Mouse (Mus musculus) R1 (cell line): ENCODE data around the gene Rufy1.
"Not testable (repeated sequence)": the region's sequence is repeated elsewhere in the genome, so short reads cannot be mapped to it uniquely, and the experiment has no call there.

Experiments used
- DNase-seq: peaks from one replicate; pipeline ENCODE4 v3.0.0-alpha.2; 2018; ENCODE audit warnings: low read depth, low spot score

Rufy1 gene

DNA sequence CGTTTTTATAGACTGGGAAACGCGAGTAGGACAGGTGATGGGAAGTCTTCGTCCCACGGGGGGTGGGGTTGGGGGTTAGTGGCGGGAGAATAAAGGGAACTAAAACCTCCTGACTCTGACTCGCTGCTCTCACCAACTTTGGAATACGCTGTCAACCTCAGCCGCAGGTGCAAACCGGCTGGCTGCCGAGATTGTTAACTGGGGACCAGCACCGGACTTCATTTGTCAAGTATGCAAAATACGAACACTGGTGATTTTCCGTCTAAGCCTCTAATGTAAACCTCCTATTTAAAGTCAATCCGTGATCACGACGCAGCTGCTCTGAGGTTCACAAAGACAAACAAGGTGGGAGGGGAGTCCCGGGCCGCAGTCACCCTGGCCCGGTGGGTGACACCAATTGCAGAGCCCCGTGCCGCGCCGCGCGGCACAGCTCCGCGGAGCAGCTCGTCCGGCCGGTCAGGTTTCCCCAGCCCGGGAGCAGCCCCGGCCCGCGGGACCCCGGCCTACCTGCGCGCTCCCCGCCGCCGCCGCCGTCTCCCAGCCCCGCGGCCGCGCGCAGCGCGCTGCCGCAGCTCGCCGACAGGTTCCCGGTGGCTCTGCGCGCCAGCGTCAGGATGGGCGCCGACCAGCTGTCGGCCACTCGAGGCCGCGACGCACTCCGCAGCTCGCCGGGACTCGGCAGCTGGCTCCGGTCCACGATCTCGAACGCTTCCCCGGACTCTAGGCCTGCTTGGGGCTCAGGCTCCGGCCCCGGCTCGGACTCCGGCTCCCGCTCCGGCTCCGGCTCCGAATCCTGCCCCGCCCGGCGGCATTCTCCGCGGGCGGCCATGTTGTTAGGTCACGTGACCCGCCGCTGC lies at the start of gene Rufy1:
TSS of gene Rufy1 (minus strand) at position 849 of the 857 bp plus-strand sequence.
- peak; percentile 80 for DNase-seq

DNA sequence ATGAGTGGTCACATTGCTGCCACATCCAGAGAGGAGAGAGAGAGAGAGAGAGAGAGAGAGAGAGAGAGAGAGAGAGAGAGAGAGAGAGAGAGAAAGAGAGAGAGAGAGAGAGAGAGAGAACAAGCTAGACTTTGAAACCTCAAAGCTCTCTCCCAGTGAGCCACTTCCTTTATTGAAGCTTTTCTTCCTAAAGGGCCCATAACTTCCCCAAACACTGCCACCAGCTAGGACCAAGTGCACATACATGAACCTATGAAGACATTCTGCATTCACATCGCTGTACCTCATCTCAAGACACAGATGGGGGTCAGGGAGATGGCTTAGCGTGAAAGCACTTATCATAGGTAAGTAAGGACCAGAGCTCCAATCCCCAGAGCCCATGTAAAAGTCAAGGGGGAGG lies 47.1 kb upstream of the Rufy1 start:
- DNase-seq = no peak

DNA sequence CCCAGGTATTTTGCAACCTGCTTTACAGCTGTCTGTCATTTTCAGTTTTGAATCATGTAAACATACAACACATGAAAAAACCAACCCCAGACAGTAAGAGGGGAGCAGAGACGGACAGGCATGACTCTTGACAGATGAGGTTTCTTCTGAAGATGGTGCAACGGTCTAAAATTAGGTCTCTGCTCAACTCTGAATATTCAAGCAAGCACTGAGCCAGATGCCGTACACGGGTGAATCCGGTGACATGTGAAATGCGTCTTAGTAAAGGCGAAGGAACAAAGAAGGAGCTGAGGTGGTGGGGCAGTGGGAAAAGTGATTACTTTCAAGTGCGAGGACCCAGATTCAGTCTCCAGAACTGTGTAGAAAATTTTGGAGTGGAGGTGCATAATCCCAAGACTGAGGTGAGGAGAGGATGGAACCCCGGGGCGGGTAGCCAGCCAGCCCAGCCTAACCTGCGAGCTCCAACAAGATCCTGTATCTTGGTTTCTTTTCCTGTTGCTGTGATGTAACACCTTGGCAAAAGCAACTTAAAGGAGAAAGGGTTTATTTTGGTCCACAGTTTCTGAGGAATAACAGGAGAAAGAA lies 46.7 kb upstream of the Rufy1 start:
- DNase-seq = no peak

DNA sequence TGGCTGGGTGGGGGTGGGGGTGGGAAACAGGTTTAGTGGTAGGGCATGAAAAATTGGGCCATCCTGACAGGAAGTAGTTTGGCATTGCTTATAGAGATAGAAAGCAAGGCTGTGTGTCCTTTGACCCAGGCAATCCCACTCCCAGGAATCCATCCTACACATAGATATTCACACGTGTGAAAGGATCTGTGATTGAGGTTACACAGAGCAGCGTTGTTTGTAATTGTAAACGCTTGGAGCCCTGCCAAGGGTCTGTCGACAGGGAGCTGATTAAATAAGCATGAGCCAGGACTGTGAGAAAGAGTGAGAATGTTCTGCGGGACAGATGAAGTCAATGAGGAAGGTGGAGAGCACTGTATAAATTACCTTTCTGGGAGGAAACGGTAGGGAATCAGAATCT lies 46.0 kb upstream of the Rufy1 start:
- DNase-seq = no peak

GRCm38 (mm10) chr11:50473933-50474332 lies 43.0 kb upstream of the Rufy1 start:
- DNase-seq = no peak

DNA sequence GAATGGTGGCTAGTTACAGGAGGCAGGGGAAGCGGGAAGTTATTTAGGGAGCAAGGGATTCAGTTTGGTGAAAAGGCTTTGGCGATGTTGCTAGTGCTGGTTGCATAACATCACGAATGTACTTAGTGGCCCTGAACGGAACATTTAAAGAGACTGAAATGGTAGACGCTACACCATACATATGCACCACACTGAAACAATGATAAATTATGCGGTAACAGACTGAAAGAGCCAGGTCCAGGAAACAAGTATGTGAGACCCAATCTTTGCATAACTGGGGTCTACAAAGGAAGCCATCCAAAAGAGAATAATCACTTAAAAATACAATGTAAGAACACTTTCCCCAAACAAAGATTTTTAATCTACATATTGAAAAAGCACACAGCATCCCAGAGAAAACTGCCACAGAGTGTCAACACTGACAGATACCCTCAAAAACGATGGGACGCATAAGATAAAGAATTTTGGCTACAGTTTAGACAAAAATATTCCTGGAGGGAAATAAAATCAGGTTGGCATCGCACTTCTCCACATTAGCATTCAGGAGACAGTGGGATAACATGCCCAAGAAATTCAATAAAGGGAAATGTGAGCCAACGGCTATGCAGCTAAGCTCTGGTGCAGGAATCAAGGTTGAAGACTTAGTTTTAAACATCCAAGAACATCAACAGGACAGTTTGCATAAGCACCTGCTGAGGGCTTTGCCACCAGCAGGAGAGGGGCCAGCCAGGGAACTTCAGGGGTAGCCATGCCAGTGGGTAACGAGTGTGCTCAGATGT lies 41.4 kb upstream of the Rufy1 start:
- no peak for DNase-seq

GRCm38 (mm10) chr11:50461481-50461880 lies 30.6 kb upstream of the Rufy1 start:
- peak; percentile 76 for DNase-seq

DNA sequence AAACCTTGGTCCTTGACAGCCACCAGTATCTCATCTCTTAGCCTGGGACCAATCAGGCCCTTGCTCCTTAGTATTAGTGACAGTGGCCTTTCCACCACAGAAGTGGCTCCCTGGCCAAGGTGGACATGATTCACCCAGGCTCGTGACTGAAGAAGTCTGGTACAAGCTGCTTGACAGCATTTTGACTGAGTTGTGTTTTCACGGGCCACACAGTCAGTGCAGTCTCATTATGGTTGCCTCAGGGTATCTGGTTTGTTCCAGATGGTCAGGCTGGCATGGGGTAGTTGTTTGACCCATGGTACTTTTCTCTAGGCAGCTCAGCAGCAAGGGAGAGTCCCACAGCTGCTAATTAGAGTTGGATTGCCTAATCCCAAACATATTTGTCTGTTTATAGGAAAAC lies 28.3 kb upstream of the Rufy1 start:
- no peak for DNase-seq

DNA sequence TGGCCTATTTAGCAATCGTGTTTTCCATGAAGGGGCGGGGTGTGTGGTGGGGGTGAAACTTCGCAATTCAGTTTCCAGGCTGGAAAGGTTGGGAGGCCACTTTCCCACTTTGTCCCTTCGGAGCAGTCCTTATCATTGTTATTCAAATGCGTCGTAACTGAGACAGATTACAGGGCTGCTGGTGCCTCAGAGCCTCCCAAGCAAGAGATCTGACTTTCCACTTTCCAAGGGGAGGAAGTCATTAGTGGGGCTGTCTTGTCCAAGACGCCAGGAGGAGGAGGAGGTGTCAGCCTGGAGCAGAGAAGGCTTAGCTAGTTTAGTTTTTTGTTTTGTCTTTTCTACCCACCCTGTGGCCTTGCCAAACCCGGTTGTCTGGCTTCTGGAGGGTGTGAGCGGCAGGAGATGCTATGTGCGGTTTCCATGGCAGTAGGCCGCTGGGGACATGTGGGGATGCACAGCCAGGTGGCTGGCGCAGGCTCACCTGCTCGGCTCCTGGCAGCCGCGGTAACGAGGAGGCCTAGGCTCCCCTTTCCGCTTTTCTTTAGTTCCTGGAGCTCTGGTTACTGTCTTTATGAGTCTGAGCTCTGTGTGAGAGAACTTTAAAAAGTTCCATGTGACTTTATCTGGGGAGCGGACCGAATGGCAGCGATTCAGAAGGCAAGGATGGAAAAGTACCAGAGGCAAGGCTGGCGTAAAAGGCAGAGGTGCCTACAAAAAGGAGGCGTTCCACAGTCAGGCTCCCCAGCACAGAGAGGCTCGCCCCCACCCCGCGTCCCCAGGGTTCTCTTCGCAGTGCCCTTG lies 26.4 kb upstream of the Rufy1 start:
- DNase-seq = peak; percentile 66

DNA sequence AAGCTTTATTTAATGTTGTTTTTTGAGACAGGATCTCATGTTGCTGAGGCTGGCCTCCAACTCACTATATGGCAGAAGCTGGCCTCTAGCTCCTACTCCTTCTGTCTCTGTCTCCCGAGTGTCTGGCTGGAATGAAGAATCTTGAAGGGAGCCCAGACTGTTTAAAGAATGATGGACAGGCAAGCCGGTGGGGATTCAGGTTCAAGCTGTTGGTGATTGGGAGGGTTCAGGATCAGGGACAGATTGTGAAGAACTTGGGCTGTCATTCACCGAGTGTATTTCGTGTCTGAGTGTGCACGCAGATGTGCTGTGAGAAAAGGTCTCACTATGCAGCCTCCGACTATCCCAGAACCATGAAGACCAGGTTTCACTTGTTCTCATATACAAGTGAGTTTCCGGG lies 25.5 kb upstream of the Rufy1 start:
- DNase-seq = no peak

DNA sequence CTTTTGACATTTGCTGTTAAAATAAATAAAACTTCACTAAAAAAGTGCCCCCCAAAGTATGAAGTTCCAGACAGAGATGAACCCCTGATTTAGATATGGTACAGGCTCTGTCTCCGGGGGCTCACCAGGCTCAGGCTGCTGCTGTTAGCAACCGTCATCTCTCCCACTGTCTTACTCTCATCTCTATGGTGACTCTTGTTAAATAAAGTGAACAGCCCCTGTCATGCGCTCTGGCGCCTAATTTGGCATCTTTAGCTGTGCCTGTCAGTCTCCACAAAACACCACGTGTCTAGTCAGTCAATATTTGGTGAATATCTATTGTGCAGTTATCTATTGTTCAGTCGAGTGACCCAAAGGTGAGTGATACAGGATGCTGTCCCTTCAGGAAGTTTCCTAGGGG lies 24.0 kb upstream of the Rufy1 start:
- no peak for DNase-seq

DNA sequence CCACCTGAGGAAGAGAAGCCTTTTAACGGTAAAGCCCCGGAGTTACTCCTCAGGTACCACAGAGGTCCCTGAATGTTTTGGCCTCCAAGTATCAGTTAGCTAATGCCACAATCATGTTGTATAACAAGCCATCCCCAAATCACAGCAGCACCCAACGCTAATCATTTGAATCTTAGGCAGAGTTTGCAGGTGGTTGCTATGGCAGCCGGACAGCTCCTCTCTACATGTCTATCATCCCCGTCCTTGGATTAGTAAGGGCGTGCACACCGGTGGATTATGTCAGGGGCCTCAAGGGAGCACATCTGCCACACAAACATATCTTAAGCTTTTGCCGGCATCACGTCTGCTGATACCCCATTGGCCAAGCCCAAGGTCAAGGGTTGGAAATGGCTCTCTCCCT lies 19.3 kb upstream of the Rufy1 start:
- no peak for DNase-seq

GRCm38 (mm10) chr11:50448163-50448562 lies 17.2 kb upstream of the Rufy1 start:
- not testable (repeated sequence) for DNase-seq

DNA sequence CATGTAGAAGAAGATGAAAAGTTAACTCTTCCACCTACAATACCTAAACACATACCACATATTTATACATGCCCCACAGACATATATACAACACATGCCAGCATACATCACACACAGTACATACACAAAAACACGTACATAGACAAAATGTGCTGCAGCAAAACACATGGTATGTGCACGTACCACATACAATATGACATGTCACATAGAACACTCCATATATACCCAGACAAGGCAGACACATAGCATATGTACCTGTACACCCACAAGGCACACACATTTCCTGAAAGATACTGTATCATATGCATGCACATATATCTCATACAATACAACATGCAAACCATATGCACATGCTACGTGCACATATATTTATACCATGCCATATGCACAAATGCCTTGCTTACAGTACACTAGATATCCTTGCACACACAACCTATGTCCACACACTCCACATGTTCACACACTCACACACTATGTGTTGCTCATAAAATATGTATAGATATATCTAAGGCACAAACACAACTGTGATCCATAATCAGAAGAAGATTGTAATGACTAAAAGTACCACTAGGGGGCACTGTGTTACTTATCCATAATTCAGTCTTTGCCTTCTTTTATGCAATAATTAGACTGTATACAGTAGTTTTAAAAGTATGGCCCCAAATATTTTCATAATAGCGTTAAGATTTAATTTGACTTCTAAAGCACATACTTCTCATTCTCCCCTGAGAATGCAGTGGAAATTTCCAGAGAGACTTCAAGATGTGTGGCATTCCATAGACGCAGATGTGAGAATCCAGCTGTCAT lies 12.5 kb upstream of the Rufy1 start:
- DNase-seq = peak; percentile 40

DNA sequence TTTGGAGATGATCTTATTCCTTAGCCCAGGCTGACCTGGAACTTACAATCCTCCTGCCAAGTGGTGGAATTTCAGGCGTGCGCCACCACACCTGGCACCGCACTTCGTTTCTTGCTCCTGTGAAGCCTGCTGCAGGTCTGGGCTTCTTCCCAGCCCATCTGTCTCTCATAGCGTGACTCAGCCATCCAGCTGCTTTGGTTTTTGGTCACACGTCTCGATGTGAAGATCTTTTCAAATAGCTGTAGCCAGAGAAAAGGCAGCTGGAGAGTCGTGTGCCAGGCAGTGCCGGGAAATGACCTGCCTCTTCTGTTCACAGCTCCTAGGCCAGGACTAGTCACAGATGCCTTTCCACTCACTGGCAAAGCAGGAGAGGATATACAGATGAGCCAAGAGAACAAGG lies 10.7 kb upstream of the Rufy1 start:
- no peak for DNase-seq

DNA sequence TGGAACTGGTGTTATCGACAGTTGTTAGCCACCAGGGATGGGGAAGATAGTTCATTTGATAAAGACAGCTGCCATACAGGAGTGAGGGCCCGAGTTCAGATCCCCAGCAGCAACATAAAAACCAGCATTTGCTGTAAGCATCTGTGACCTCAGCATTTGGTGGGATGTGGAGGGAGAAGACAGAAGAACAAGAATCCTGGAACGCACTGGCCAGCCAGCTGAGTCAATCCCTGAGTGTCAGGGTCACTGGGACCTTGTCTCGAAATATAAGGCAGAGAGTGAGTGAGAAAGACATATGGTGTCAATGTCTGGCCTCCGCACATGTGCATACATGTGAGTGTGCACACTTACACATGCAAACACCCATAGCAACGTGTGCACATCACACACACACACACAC lies 9.8 kb upstream of the Rufy1 start:
- no peak for DNase-seq

DNA sequence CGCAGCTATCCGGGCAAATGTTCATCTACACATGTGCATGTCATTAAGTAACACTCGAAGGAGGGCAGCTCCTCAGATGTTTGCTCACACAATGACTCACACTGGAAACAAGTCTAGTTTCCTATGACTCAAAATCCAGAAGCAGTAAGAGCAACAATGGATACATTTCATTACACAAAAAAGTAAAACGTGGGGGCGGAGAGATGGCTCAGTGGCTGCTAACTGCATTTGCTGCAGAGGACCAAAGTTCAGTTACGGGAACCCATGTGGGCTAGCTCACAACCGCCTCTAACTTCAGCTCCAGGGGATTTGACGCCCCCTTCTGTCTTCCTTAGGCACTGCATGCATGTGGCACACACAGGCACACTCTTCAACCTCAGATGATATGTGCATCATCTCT lies 8.9 kb upstream of the Rufy1 start:
- DNase-seq = peak; percentile 78

DNA sequence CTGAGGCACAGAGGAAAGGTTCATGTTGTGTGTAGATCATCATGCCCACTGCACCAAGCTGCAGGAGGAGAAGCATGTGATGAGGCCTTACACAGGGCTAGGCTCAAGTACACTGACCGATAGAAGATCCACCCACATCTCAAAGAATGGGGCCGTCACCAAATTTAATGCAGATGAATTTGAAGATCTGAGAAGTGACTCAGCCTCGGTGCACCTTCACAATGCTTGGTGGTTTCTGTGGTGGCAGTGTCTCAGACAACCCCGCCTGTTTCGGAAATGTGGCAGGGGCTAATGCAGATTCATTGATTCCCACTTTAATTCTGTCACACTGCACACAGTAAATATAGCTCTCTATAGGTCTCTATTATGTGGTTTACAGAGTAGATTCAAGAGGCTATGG lies 2.0 kb upstream of the Rufy1 start:
- no peak for DNase-seq

DNA sequence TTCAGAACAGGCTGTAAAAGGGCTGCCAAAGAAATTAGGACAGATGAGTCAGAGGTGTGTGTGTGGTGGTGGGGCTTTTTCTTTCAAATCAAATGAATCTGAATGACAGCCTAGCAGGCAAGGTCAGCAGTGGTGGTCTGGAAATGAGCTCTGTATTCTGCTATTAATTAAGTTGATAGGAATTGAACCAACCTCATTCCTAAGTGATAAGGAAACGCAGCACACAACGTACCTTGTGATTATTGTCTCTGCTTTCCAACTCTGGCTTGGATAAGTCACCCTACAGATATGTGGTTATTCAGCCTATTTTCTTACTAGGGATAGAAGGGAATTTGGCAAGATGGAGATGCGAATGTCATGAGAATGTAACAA lies 1.1 kb upstream of the Rufy1 start:
- no peak for DNase-seq

DNA sequence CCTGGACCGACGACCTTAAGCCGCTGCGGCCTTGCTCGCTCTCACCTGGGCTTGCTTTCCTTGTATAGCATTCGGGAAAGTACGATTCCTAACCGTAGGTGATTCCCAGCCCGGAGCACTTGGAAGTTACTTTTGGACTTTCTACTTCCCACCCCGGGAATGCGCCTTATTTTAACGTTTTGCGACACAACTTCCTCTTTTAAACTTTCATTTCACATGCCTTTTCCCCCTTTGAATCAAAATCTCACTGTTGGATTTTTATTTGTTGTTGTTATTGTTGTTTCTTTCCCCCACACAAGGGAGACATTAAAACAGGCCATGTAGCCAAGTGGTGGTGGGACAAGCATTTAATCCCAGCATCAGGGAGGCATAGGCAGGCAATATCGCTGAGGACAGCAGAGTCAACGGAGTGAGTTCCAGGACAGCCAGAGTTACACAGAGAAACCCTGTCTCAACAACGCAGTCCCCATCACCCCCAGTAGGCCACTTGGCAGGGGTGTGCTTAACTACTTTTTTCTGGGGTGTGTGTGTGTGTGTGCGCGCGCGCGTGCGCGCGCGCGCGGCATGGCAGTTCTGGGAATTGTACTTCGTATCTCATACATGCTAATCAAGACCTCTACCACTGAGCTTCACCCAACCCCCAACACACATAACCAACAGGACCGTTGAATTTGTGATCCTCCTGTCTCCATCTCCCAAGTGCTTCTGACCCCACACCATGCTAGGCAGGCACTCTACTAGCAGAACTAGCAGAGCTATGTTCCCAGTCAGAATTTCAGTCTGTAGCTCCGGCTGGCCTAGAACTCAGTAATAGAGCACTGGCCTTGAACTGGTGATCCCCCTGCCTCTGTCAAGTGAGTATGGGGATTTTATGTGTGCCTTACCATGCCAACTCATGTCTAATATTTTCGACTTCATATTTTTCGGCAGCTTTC lies 476 bp upstream of the Rufy1 start:
- DNase-seq = peak; percentile 59
